Mouse (Mus musculus): Measurements from ENCODE around the gene Foxd1. TPM values are rescaled to one million over a fixed set of nuclear protein-coding genes. Genes with fewer than 3 reads are reported as not detected.

Foxd1 gene
- polyA plus RNA-seq, 1 experiment from 2014 or later = not detected

GRCm38 (mm10) chr13:98354871-98355558 is 973 bp downstream of the Foxd1 start:
- Histone ChIP-seq H3K4me3 (ENCODE audit: control insufficient read depth in 1 of 2, insufficient read depth in 1 of 2, low read depth in 1 of 2, low read length in 2 of 2) (peak overlapping the region; percentile 41 to 52), H3K27me3 (ENCODE audit: control insufficient read depth, insufficient read depth, low read length) (peaks cover 94% of the 10 kb centered on the region), H3K4me1 (ENCODE audit: control insufficient read depth in 2 of 2, insufficient read depth in 2 of 2, low read length in 2 of 2) (peaks cover 2 to 14% of the 10 kb centered on the region in 2 experiments; a peak in 3 of 4 replicates), H3K9ac (ENCODE audit: low read length) (peak overlapping the region; percentile 21; the same call in 1 of the 2 replicates), H3K4me2 (ENCODE audit: low read length) (peak overlapping the region; percentile 84), H3K27ac (replicated peaks in 1 of 2; ENCODE audit: control insufficient read depth in 1 of 2, insufficient read depth in 1 of 2, low read depth in 2 of 2, low read length in 2 of 2) (no peak overlapping the region), H3K36me3 (ENCODE audit: control insufficient read depth, insufficient read depth, low read length) (no peaks in the 10 kb centered on the region), H3K9me3 (ENCODE audit: control insufficient read depth, low read length) (no peaks in the 10 kb centered on the region)
- under 1% methylated on average over 87 of the region's 102 CpGs for WGBS
- 0 out of 2 replicates have a peak, but pooled peaks have one; percentile 25 for ATAC-seq (ENCODE audit: insufficient number of reproducible peaks, insufficient read depth, low FRiP score, low read depth)

- ATAC-seq (ENCODE audit: insufficient number of reproducible peaks, insufficient read depth, low FRiP score, low read depth) = no peak
- Histone ChIP-seq H3K4me1 (ENCODE audit: control insufficient read depth in 2 of 2, insufficient read depth in 2 of 2, low read length in 2 of 2) (peaks cover 2 to 14% of the 10 kb centered on the region in 2 experiments; a peak in 3 of 4 replicates), H3K4me3 (ENCODE audit: control insufficient read depth in 1 of 2, insufficient read depth in 1 of 2, low read depth in 1 of 2, low read length in 2 of 2) (peak overlapping the region; percentile 41 to 52), H3K4me2 (ENCODE audit: low read length) (peak overlapping the region; percentile 84), H3K9me3 (ENCODE audit: control insufficient read depth, low read length) (no peaks in the 10 kb centered on the region), H3K27me3 (ENCODE audit: control insufficient read depth, insufficient read depth, low read length) (peaks cover 94% of the 10 kb centered on the region), H3K36me3 (ENCODE audit: control insufficient read depth, insufficient read depth, low read length) (no peaks in the 10 kb centered on the region), H3K9ac (ENCODE audit: low read length) (peak overlapping the region; percentile 21; the same call in 1 of the 2 replicates), H3K27ac (replicated peaks in 1 of 2; ENCODE audit: control insufficient read depth in 1 of 2, insufficient read depth in 1 of 2, low read depth in 2 of 2, low read length in 2 of 2) (no peak overlapping the region)
- under 1% methylated on average over 75 of the region's 81 CpGs for WGBS
These were observed 1.6 kb downstream of the Foxd1 start for GRCm38 (mm10) chr13:98355559-98356111.

GRCm38 (mm10) chr13:98356176-98356972 is 2.3 kb downstream of the Foxd1 start:
- Histone ChIP-seq H3K9me3 (ENCODE audit: control insufficient read depth, low read length) (no peaks in the 10 kb centered on the region), H3K9ac (ENCODE audit: low read length) (no peak overlapping the region), H3K4me2 (ENCODE audit: low read length) (no peak overlapping the region), H3K27ac (replicated peaks in 1 of 2; ENCODE audit: control insufficient read depth in 1 of 2, insufficient read depth in 1 of 2, low read depth in 2 of 2, low read length in 2 of 2) (no peak overlapping the region), H3K4me3 (ENCODE audit: control insufficient read depth in 1 of 2, insufficient read depth in 1 of 2, low read depth in 1 of 2, low read length in 2 of 2) (peak overlapping the region in 1 of 2 experiments; percentile 52; a peak in 2 of 4 replicates), H3K27me3 (ENCODE audit: control insufficient read depth, insufficient read depth, low read length) (peaks cover 94% of the 10 kb centered on the region), H3K4me1 (ENCODE audit: control insufficient read depth in 2 of 2, insufficient read depth in 2 of 2, low read length in 2 of 2) (peaks cover 2 to 14% of the 10 kb centered on the region in 2 experiments; a peak in 3 of 4 replicates), H3K36me3 (ENCODE audit: control insufficient read depth, insufficient read depth, low read length) (no peaks in the 10 kb centered on the region)
- whole genome bisulfite sequencing = 6% methylated on average over 9 of the region's 9 CpGs
- no peak for ATAC-seq (ENCODE audit: insufficient number of reproducible peaks, insufficient read depth, low FRiP score, low read depth)

GRCm38 (mm10) chr13:98356973-98357425 is 3.0 kb downstream of the Foxd1 start:
- WGBS = 11% methylated on average over 6 of the region's 6 CpGs
- ATAC-seq (ENCODE audit: insufficient number of reproducible peaks, insufficient read depth, low FRiP score, low read depth) = no peak

GRCm38 (mm10) chr13:98357433-98358423 is 3.7 kb downstream of the Foxd1 start:
- WGBS = 4% methylated on average over 18 of the region's 18 CpGs
- no peak for ATAC-seq (ENCODE audit: insufficient number of reproducible peaks, insufficient read depth, low FRiP score, low read depth)
- peaks cover 91% of the 10 kb centered on the region for H3K27me3 ChIP-seq (ENCODE audit: control insufficient read depth, insufficient read depth, low read length)
- no peak overlapping the region for H3K4me3 ChIP-seq (ENCODE audit: control insufficient read depth in 1 of 2, insufficient read depth in 1 of 2, low read depth in 1 of 2, low read length in 2 of 2)
- H3K27ac ChIP-seq (replicated peaks in 1 of 2; ENCODE audit: control insufficient read depth in 1 of 2, insufficient read depth in 1 of 2, low read depth in 2 of 2, low read length in 2 of 2) = no peak overlapping the region
- peaks cover 2 to 14% of the 10 kb centered on the region in 2 experiments; a peak in 3 of 4 replicates for H3K4me1 ChIP-seq (ENCODE audit: control insufficient read depth in 2 of 2, insufficient read depth in 2 of 2, low read length in 2 of 2)
- no peaks in the 10 kb centered on the region for H3K9me3 ChIP-seq (ENCODE audit: control insufficient read depth, low read length)
- H3K36me3 ChIP-seq (ENCODE audit: control insufficient read depth, insufficient read depth, low read length) = no peaks in the 10 kb centered on the region
- H3K4me2 ChIP-seq (ENCODE audit: low read length) = no peak overlapping the region
- H3K9ac ChIP-seq (ENCODE audit: low read length) = no peak overlapping the region

More at GRCm38 (mm10) chr13:98356973-98357425, 3.0 kb downstream of the Foxd1 start:
- Histone ChIP-seq H3K4me3 (ENCODE audit: control insufficient read depth in 1 of 2, insufficient read depth in 1 of 2, low read depth in 1 of 2, low read length in 2 of 2) (no peak overlapping the region), H3K36me3 (ENCODE audit: control insufficient read depth, insufficient read depth, low read length) (no peaks in the 10 kb centered on the region), H3K27me3 (ENCODE audit: control insufficient read depth, insufficient read depth, low read length) (peaks cover 91% of the 10 kb centered on the region), H3K9me3 (ENCODE audit: control insufficient read depth, low read length) (no peaks in the 10 kb centered on the region), H3K4me2 (ENCODE audit: low read length) (no peak overlapping the region), H3K9ac (ENCODE audit: low read length) (no peak overlapping the region), H3K27ac (replicated peaks in 1 of 2; ENCODE audit: control insufficient read depth in 1 of 2, insufficient read depth in 1 of 2, low read depth in 2 of 2, low read length in 2 of 2) (no peak overlapping the region), H3K4me1 (ENCODE audit: control insufficient read depth in 2 of 2, insufficient read depth in 2 of 2, low read length in 2 of 2) (peaks cover 2 to 14% of the 10 kb centered on the region in 2 experiments; a peak in 3 of 4 replicates)

GRCm38 (mm10) chr13:98358424-98359181 is 4.6 kb downstream of the Foxd1 start:
- no peak overlapping the region for H3K4me3 ChIP-seq (ENCODE audit: control insufficient read depth in 1 of 2, insufficient read depth in 1 of 2, low read depth in 1 of 2, low read length in 2 of 2)
- WGBS = 4% methylated on average over 23 of the region's 23 CpGs
- H3K4me2 ChIP-seq (ENCODE audit: low read length) = no peak overlapping the region
- peaks cover 2 to 14% of the 10 kb centered on the region in 2 experiments; a peak in 3 of 4 replicates for H3K4me1 ChIP-seq (ENCODE audit: control insufficient read depth in 2 of 2, insufficient read depth in 2 of 2, low read length in 2 of 2)
- H3K36me3 ChIP-seq (ENCODE audit: control insufficient read depth, insufficient read depth, low read length) = no peaks in the 10 kb centered on the region
- H3K27me3 ChIP-seq (ENCODE audit: control insufficient read depth, insufficient read depth, low read length) = peaks cover 92% of the 10 kb centered on the region
- no peak overlapping the region for H3K9ac ChIP-seq (ENCODE audit: low read length)
- no peak overlapping the region for H3K27ac ChIP-seq (replicated peaks in 1 of 2; ENCODE audit: control insufficient read depth in 1 of 2, insufficient read depth in 1 of 2, low read depth in 2 of 2, low read length in 2 of 2)
- no peak for ATAC-seq (ENCODE audit: insufficient number of reproducible peaks, insufficient read depth, low FRiP score, low read depth)
- no peaks in the 10 kb centered on the region for H3K9me3 ChIP-seq (ENCODE audit: control insufficient read depth, low read length)
